Mouse (Mus musculus) fat pad, adult 2 months (tissue): ENCODE measurements around the gene Mettl2.
"Not testable (repeated sequence)": the region's sequence is repeated elsewhere in the genome, so short reads cannot be mapped to it uniquely, and the experiment has no call there.

Experiments
- DNase-seq: peaks from one replicate; pipeline ENCODE4 v3.0.0-alpha.2; 2011; ENCODE audit warnings: low read depth, low spot score; ENCODE audit errors: extremely low read depth

The Mettl2 gene

GRCm38 (mm10) chr11:105125735-105126519, at the start of gene Mettl2:
Gene Mettl2 (plus strand): TSS chr11:105126425.
- DNase-seq: peak; percentile 10

DNA sequence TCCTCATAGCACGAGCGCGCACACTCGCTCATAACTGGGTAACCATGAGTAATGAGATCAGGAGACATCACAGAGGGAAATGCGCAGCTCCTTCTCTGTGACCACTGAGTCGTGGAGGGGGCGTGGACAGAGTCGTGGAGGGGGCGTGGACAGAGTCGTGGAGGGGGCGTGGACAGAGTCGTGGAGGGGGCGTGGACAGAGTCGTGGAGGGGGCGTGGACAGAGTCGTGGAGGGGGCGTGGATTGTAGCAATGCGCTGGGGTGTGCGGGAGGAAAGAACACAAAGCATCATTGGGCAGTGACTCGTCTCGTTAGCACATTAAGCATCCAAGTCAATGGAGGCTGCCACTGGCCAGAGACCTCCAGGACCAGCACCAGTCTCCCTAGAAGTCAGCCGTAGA, 13.8 kb upstream of the Mettl2 start:
- DNase-seq: not testable (repeated sequence)

DNA sequence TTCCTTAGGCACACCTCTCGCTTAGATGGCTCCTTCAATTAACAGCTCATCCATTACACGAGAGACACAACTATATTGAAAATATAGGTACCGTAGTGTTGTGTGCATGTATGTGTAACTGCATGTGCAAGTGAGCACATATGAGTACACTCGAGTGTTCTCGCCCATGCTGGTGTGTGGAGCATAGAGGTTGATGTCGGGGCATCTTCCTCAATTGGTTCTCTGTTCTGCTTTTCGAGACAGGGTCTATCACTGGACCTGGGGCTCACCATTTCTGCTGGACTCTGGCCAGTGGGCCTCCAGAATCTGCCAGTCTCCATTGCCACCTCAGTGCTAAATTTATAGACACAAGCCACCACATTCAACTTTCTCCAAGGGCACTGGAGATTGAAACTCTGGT, 8.4 kb upstream of the Mettl2 start:
- DNase-seq: no peak

DNA sequence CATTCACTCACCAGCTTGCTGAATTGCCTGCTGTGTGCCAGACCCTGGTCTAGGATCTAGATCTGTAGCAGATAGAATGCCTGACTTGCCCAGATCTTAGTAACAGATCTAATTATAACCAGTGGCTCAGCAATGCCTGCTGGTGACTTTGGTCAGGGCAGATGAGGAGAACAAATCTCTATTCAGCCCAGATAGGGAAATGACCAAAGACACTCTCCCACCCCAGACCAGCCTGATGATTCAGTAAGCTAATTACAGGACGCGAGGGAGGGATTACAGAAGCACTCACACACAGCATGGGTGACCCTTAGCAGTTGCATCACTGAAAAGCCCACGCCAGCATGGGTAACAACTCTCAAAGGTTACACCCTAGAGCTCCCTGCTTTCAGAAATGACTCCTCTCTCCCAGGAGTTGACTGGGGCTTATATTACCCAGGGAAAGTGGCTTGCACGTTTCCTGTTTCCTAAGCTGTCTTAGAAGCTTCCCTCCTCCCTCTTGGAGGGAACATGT, 5.6 kb upstream of the Mettl2 start:
- DNase-seq: no peak

GRCm38 (mm10) chr11:105121792-105122191, 4.4 kb upstream of the Mettl2 start:
- not testable (repeated sequence) for DNase-seq

DNA sequence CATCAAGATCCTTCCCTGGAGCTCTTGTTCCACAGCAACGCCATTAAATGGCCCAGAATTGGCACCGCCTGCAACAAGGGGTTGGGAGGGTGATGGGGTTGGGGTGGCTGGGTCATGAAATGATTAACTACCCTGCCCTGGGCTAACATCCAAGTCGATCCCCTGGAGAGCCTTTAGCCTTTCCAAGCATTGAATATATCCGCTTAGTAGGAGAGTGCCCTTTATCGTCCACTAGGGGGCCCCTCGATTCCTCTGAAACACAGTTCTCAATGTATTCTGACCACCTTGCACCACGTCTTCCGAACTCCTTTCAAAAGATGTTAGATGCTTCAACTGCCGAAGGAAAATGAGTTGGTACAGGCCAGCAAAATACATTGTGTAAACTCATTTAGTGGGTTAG, 2.2 kb upstream of the Mettl2 start:
- no peak for DNase-seq

DNA sequence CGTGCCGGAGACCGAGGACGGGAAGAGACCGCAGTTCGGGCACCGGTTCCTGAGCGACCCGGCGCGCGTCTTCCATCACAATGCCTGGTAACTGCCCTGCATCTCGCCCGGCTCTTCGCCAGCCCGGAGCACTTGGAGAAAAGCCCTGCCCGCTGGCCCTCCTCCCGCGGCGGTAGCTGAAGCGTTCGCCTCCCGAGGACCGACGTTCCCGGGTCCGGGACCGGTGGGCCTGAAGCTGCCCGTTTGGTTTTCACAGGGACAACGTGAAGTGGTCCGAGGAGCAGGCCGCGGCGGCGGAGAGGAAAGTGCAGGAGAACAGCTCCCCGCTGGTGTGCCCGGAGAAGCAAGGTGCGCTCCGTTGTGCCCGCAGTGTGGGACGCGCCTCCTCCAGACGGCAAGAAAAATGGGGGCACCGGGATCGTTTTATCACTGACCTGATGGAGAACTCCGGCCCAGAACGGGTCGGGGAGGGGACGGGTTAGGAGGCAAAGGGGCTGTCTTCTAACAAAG, 350 bp downstream of the Mettl2 start:
- no peak for DNase-seq

GRCm38 (mm10) chr11:105135692-105136091, 9.5 kb downstream of the Mettl2 start:
- DNase-seq: no peak

DNA sequence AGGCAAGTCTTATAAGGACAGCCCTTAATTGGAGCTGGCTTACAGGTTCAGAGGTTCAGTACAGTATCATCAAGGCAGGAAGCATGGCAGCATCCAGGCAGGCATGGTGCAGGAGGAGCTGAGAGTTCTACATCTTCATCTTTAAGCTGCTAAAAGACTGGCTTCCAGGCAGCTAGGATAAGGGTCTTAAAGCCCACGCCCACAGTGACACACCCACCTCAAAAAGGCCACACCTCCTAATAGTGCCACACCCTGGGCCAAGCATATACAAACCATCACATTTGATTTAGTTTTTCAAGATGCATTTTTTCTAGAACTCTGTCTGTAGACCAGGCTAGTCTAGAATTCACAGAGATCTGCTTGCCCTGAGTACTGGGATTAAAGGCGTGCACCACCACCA, 11.0 kb downstream of the Mettl2 start:
- DNase-seq: not testable (repeated sequence)

GRCm38 (mm10) chr11:105140512-105140911, 14.3 kb downstream of the Mettl2 start:
- not testable (repeated sequence) for DNase-seq

- DNase-seq: no peak
Observed at GRCm38 (mm10) chr11:105141115-105141514, 14.9 kb downstream of the Mettl2 start.

DNA sequence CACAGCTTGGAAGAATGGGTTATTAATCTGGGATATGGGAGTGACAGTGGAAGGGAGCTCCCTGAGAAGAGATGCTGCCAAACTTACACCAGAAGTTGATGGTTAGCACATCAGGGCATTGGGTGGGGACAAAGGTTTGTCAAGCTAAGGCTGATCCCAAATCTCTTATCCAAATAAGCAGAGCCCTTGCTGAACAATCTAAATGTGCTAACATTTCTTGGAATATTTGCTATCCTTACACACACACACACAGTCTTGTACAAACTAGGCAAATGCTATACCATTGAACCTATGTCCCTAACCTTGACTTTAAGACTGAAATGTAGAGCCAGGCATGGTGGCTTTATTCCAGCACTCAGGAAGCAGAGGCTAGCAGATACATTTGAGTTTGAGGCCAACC, 17.3 kb downstream of the Mettl2 start:
- no peak for DNase-seq

- no peak for DNase-seq
Observed at GRCm38 (mm10) chr11:105144084-105144483, 17.9 kb downstream of the Mettl2 start.

DNA sequence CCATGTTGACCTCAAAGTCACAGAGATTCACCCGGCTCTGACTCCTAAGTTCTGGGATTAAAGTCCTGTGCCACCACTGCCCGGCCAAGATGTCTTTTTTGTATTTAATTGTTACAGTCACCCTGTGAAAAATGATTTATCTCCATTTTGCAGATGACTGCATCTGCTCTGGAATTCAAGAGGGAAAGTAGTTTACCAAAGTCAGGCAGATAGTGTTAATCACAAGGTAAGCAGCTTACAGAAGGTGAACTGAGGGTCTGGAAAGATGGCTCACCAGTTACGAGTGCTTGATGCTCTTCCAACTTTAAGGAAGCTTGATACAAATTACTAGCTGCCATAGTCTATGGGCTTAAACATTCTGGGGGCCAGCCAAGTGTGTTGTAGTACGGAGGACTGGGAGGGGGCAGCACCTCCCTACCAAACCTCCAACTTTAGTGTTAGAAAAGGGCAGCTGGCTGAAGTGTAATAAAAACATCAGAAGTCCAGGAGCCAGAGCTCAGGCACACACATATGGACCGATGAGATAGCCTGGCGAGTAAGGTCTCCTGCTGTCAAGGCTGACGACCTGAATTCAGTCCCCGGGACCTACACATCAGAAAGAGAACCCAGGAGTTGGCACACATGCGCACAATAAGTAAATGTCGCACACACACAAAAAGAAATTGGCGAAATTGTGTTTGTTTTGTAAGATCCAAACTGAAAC, 18.4 kb downstream of the Mettl2 start:
- no peak for DNase-seq

GRCm38 (mm10) chr11:105145211-105145610, 19.0 kb downstream of the Mettl2 start:
- DNase-seq: no peak

DNA sequence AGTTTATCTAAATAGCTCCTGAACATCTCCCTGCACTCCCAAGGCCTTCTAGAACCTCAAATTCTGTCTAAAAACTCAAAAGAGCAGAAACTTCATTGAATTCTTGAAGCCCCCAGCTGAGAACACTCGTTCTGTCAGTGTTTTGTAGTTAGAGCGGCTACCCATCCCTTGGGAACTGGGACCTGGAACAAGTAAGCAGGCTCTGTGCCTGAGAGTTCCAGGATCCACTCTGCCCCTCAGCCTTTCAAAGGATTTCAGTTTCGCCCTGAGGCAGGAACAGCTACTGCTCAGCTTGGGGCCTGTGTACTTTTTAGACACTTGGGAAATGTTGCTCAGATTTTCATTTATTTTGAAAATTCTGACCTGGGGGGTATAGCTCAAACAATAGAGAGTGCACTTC, 20.4 kb downstream of the Mettl2 start, which contains the start of gene Gm10842:
Gm10842 (plus strand) TSS at position 301 of the 400 bp plus-strand sequence.
- no peak for DNase-seq

DNA sequence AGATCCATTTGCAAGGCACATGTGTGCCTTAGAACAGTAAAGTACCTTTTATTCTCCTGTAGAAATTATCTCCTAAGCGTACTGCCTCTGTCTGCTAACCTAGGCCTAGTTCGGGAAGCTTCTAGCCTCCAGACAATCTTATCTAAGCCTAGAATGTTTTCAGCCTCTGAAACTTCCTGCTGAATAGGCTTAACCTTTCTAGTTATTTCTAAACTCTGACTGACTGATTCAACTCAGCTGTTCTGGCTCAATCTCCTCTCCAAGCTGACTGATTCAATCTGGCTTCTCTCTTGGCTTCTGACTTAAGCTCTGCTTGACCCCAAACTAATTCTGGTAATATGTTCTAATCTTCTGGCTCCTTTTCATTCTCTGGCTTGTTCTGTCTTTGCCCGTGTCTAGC, 23.1 kb downstream of the Mettl2 start:
- DNase-seq: no peak

- DNase-seq: no peak
Observed at GRCm38 (mm10) chr11:105149766-105150165, 23.5 kb downstream of the Mettl2 start.

GRCm38 (mm10) chr11:105150691-105151090, 24.5 kb downstream of the Mettl2 start:
- no peak for DNase-seq

GRCm38 (mm10) chr11:105151226-105152016, 25.2 kb downstream of the Mettl2 start:
- no peak for DNase-seq

DNA sequence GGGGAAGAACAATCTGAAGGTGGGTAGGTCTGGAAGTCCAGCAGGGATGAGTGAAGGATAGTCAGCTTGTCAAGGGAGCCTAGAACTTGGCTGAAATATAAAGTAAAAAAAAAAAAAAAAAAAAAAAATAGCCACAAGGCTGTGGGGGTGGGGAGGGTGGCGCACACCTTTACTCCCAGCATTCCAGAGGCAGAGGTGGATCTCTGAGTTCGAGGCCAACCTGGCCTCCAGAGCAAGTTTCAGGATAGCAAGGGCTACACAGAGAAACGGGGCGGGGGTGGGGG, 25.7 kb downstream of the Mettl2 start:
- DNase-seq: no peak
